Mouse (Mus musculus) olfactory bulb, adult 2 months (tissue): Measurements from ENCODE around the gene Ccr10.

Source experiments
- CTCF ChIP-seq: fragments of 200-500 bp; IDR thresholded peaks from 2 replicates; pipeline ENCODE4 v1.5.1; 2012; ENCODE audit warnings: low read depth, mild to moderate bottlenecking, low read length, moderate library complexity; ENCODE audit not compliant: insufficient read depth
- POLR2A ChIP-seq: fragments of 200-500 bp; IDR thresholded peaks from 2 replicates; pipeline ENCODE4 v1.6.1; 2012; ENCODE audit warnings: mild to moderate bottlenecking, low read depth, low read length, moderate library complexity; ENCODE audit not compliant: insufficient read depth

- TF ChIP-seq CTCF (no peak), POLR2A (no peak)
These were observed 10.9 kb downstream of the Ccr10 start for GRCm38 (mm10) chr11:101164351-101164665.
